Mouse (Mus musculus) testis, postnatal 10 days (tissue): ENCODE results near the gene Pqlc3.
"Not testable (repeated sequence)": the region's sequence is repeated elsewhere in the genome, so short reads cannot be mapped to it uniquely, and the experiment has no call there.

Experiments used
- DNase-seq: peaks from one replicate; pipeline ENCODE4 v3.0.0; 2021; ENCODE audit warnings: low spot score

The Pqlc3 gene

DNA sequence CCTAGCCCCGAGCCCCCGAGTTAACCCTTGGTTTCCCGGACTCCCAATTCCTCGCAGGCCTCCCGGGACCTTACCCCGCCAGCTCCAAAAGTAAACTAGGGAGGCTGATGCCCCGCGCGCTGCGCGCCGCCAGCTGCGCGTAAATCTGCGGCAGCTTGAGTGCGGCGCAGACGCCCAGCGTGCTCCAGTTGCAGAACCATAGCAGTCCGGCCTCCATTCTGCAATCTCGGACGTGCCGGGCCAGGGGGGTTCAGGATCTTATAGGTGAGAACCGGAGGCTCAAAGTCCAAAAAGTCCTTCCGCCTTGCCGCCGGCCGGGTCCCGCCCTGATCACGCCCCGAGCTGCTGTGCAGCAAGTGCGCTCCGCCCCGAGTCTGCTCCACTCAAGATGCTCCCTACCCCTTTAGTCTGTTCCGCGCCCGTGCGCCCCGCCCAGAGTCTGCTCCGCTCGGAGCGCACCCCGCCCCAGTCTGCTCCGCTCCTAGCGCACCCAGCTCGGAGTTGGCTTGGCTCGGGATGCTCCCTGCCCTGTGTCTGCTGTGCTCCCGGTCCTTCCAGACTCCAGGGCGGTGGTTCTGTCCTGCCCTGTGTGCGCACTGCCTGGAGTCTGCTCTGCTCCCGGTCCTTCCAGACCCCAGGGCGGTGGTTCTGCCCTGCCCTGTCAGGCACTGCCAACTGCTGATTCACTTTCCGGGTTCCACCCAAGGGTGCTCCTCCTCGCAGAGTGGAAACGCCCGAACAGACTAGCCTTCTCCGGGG is at the start of gene Pqlc3:
TSS of gene Pqlc3 (minus strand) at position 670 of the 759 bp plus-strand sequence.
- DNase-seq = peak; percentile 85

DNA sequence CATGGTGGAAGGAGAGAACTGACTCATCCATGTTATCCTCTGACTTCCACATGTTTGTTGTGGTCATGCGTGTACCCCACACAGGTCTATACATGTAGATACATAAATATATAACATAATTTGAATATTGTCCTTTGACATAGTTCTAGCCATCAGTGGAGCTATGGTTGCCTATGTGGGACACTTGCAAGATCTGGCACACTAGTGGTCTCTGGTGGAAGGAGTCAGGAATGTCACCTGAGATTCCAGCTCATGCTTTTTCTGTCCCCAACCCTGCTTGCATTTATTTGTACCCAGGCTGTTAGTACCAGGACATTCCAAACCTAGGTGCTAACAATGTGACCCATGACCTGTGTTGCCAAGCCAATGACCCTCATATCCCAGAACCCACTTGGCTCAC is 49.6 kb upstream of the Pqlc3 start:
- DNase-seq = no peak

DNA sequence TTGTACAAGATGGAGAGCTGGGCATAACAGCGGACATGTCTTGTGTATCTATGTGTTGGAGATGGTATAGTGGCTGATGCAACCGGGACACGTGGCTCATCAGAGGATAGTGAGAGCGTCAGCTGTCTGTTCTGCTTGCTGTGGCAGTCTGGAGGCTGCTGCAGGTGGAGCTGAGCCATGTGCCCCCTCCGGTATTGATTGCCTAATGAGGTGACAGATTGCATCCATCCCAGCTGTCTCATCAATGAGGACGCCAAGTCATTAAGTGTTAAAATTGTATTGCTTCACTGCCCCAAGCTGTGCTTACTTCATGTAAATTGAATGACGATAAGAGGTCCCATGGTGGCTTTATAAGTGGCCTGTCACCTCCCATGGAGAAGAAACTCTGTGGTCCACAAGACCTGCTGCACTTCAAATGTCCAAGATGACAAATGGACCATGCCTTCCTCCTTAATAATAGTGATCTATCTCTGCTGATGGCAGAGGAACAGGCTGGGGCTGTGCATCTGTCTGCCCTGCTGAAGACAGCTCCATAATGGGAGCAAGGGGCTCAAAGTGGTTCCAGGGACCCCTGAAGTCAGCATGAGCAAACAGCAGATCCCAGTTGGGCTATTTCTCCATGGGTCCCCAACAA is 48.9 kb upstream of the Pqlc3 start:
- no peak for DNase-seq

DNA sequence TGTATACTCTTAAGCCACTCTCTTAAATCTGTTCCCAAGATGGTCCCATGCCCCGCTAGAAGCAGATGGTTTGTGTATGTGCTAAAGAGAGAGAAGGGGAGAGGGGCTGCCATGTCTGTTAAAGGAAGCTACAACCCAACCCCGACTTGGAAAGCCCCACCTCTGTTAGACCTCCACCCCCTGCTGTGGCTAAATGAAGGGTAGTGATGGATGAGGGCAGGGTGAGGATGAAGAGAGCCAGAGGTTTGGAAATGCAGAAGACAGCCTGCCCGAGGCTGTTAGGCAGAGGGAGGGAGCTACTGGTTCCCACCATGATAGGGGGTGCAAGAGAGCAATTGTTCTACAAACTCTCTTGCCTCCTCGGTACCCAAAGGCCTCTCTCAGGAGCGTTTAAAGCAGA is 43.1 kb upstream of the Pqlc3 start:
- DNase-seq = no peak

DNA sequence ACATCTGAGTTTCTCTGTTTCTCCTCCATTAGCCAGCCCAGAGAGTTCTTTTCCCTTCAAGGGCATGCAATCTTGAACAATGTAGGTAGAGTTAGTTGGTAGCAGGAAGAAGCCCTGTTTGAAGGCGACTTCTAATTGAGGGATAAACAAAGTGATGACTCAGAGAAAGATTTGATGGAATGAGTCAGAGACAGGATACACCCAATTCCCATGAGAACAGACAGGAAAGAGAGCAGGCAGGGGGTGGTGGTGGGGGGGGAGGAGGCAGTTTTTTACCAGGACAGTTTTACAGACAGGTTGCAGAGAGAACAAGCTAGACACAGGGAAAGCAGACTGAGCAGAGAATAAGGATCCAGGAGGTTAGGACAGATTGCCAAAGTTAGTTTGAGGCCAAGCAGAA is 40.4 kb upstream of the Pqlc3 start:
- no peak for DNase-seq

DNA sequence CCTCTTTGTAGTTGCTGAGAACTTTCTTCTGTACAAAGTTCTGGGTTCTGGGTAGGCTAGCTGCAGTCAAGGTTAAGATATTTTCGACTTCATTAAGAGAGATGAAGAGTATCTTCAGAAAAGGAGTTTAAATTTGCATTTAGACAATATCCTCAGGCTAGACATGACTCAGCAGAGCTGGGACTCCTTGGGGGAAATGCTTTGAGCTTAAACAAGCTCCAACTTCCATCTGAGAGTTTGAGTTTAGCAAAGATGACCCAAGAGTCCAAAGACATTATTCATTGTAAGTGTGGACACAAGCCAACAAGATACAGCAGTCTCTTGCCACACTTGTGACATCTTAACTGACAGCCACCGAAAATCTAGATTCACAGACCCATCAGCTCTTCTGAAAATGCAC is 39.2 kb upstream of the Pqlc3 start:
- DNase-seq = no peak

DNA sequence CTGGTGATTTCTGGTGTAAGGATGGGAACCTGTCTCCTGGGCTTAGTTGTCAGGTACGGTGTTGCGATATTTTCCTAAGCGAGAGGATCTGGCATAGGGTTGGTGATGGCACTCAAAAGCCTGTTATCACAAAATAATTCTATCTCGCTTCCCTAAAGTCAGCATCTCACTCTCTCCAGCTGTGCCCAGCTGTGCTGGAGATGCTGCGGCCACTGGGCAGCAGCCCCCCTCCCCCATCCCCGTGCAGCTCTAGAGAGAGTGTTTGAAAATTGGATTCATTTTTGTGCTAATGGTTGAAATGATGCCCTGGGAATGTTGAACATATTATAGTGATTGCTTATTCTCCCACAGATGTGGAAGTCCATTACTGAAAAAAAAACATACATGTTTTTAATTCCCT is 38.0 kb upstream of the Pqlc3 start:
- DNase-seq = no peak

DNA sequence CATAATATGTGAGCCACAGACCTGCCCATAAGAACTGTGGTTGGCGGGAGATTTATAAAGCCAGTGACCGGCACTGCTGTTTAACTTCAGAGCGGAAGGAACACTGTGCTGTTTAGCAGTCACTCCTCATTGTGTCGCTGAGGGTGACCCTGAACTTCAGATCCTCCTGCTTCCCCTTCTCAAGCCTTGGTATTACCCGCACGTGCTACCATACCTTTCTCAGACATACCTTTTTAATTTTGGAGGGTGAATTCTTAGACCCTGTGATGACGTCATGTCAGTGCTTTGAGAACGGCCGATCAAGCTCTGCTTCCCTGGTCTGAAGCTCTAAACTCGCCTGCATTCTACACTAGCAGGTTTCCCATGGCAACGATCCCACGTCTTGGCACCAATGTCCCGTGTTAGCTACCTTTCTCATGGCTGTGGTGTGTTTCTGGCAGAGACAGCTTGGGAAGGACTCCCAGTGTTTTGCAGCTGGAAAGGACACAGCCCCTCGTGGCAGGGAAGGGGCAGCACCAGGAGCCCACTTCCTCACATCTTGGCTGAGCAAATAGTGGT is 36.9 kb upstream of the Pqlc3 start:
- DNase-seq = no peak

DNA sequence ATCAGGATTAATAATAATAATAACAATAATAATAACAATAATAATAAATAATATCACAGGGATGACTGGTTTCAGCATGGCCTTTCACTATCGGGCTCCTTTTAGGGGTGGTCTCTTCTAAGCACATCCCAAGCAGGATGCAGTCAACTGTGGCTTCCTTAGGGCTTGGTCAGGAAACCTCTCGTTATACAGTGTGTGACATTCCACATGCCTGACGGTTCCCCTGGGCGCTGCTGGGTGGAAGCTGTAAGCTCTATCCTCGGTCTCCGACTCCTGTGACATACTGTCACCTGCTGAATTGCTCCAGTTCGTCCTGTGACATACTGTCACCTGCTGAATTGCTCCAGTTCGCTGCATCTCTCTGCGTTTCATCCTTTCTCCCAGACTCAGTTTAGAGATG is 36.3 kb upstream of the Pqlc3 start:
- no peak for DNase-seq

DNA sequence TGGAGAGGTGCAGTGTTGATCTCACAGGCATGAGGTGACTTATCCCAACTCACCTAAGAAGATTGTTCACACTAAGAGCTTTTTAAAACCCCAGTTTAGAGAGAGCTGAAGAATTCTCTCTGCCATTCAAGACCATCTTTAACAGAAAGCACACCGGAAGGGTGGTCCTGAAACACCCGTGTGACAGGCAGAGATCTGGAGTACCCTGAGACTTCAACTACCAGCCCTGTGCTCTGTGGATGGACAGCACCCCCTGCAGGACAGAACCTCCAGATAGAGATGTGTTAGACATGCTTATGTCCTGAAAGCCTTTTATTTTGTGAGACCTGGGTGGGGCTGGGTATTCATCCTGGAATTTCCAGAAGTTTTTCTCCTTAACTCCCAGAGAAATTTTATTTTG is 34.9 kb upstream of the Pqlc3 start:
- peak; percentile 57 for DNase-seq

DNA sequence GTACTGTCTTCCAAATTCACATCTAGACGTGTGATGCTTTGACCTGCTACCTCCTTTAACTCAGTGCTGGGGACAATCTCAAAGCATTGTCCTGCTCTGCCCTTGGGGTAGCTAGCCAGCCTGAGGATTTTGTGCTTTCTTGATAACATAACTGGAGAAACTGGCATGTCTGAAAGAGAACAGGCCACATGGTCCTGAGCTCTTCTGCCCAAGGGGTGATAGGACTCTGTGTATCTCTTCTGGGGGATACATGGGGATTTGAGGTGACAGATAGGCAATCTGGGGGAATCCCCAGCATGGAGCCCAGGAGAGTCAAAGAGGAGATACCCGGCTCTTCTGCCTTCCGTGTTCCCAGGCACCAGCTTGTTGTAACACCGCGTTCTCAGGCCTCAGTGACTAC is 34.5 kb upstream of the Pqlc3 start:
- no peak for DNase-seq

DNA sequence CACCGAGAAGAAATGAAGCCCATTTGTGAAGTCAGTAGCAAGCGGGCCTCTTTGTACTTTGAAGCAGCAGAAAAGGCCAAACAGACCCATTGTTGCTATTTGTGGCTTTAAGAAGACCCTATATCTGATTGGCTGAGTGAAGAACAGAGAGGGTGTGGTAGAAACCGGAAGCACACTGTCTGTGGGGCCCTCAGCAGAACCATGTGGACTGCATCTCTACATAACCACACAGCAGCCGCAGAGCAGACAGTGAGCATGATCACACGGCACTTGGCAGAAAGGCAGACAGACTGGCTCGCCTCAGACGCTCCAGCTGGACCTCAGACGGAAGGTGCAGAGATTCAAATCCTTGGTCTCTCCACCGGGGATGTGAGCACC is 33.2 kb upstream of the Pqlc3 start:
- no peak for DNase-seq

DNA sequence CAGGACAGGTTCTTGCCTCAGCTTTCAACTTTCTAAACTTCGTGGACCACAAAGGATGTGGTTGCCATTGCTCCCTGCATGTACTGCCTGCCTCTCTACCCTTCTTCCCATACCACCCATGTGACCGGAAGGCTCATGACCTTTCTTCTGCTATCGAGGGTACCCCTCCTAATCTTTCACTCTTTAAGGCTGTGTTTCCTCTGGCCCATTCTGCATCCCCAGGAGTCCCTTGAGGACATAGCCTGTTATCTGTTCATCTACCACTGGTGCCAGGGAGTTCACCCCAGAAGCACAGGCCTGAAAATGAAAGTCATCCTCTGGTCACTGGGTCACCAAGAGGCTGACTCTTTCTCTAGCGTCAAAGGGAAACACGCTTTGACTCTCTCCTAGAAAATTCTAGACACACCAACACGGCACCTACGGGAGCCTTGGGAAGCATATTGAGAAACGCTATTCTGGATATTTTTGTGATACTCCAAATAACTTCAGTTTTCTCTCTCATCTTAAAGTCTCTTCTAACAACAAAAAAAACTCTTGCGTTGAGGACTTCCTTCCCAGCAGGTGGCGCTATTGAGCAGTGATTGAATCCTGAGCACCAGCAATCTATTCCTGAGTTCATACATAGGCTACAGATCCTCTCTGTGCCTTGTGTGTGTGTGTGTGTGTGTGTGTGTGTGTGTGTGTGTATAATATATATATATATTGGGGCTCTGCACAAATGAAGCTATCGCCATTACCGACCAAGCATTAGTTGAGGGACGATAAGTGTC is 32.7 kb upstream of the Pqlc3 start:
- peak; percentile 92 for DNase-seq

DNA sequence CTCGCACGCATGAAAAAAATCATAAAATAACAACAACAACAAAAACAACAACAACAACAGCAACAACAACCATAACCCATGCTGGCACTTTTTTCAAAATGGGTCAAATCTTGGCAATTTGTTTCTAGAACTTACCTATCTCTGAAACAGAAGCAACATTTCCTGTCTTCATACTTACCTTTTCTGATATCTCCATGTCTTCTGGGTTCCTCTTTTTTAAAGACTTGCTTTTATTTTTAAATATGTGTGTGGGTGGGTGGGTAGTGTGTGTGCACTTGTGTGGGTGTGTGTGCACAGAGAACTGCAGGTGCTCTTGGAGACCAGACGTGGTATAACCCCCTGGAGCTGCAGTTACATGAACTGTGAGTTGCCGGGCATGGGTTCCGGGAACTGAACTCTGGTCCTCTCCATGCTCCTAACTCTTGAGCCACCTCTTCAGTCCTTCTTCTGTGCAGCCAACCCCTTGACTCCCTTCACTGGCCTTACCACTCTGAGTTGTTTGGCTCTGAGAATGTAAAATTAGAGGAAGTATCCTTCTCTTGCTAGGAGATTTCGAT is 24.4 kb upstream of the Pqlc3 start:
- no peak for DNase-seq

DNA sequence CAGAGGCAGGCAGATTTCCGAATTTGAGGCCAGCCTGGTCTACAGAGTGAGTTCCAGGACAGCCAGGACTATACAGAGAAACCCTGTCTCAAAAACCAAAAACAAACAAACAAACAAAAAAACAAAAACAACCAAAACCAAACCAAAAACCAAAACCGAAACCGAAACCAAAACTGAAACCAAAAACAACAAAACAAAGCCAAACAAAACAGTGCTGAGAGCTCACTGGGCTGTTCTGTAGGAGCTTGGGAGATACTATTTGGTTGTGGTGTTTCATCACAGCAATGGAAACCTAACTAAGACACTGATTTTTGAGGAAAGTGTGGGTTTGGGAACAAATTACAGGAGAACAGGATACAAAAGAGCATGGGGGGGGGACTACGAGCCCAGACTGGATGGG is 21.9 kb upstream of the Pqlc3 start:
- DNase-seq = no peak

DNA sequence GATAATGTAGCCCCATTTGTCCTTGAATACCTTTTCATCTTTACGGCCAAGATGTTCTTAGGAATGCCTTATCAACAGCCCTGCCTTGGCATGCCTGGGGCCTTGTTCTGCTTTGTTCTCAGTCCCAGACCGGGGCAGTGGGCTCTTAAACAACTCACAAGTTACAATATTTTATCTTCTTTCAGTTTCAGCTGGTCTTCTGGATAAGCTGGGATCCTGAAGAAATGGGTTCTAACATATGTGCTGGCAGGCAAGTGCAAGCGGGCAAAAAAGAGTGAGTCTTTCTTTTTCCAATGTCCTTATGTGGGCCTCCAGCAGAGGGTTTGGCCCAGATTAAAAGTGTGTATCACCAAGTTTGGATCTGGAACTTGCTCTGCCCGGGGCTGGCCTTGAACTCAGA is 20.9 kb upstream of the Pqlc3 start:
- DNase-seq = not testable (repeated sequence)

DNA sequence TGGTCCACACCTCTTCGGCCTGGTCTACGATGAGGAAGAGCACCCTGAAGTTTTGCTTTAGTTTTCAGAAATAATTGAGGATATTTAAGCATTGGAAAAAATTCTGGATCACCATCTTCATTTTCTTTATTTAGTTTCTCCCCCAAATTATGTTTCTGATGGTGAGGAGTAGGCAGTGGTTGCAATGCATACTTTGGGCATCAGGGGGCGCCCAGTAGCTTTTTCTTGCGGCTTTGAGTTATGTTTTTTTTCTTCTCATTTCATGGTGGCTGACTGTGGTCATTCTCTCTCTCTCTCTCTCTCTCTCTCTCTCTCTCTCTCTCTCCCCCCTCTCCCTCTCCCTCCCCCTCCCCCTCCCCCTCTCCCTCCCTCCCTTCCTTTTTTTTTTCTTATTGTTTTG is 18.3 kb upstream of the Pqlc3 start:
- DNase-seq = peak; percentile 80

DNA sequence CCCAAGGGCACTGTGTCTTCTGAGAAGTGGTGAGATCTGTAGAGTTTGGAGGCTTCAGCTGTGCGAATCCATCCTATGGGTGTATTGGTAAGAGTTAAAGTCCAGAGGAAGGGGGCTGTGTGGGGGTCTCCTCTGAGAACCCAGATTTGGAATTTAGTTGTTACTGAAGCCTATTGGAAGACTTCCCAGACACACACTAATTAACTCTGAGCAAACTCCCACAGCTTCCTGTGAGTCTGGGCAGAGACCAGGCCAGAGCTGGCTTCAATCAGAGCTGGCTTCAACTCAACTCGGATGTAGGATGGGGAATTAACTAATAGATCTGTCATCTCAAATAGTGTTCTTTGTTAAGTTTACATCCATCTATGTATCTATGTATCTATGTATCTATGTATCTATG is 15.5 kb upstream of the Pqlc3 start:
- DNase-seq = no peak

DNA sequence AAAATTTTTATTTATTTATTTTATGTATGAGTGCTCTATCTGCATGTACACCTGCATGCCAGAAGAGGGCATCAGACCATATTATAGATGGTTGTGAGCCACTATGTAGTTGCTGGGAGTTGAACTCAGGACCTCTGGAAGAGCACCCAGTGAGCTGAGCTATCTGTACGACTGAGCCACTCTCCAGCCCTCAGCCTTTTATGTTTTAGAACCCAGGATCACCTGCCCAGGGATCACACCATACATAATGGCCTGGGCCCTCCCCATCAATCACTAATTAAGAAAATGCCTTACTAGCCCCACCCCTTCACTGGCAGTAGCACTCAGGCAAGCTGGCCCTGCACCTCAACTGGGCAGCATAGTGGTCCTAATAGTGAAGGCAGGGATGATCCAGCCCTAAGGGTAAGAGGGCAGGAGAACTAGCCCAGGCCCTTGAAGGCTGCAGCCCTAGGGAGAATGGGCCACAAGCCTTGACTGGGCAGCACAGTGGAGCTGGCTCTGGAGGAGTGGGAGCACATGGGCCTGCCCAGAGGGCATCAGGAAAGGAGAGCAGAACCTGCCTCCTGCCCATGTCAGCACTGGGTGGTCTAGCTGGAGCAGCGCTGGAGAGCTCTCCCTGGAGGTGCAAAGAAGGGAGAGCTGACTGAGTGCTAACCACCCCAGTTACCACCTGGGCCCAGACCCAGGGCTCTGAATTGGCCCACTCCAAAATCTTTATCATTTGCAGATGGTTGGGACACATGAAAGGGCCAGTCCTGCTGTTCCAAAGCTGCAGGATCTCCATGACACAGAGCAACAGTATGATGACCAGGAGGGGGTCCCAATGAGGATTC is 12.1 kb upstream of the Pqlc3 start:
- no peak for DNase-seq

DNA sequence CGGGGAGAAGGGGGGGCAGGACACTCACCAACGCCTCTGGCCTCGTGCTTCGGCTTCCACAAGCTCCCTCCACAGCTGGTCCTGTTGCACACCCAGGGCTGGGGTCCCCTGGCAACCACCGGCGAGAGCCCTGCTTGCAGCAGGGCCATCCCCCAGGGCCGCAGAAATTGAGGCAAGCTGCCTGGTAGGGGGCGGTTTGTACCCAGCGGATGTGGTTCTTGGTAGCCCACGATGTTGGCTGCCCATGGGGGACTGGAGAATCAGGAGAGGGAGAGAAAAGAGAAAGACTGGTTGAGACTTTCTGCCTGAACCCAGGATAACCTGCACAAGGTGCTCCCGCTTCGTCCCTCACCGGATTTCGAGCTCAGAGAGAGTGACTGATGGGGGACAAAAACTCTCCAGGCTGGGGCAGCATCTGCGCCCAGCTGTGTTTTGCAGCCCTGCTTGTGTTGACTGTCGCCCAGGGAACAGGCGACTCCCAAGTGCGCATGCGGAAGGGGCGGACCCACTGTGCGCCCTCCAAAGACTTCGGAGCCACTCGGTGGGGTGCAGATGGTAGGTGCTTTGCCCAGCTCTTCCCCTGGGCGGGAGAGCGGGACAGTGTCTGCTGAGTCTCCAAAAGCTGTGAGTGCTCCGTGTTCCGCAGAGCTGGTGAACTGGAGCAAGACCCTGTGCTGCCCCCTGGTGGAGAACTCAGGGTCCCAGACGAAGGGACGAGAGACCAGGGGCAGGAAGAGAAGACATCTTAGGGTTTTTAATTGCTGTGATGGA is 11.1 kb upstream of the Pqlc3 start, which contains the start of gene 2410004P03Rik:
TSS of gene 2410004P03Rik (minus strand) at position 628 of the 771 bp plus-strand sequence.
- peak; percentile 91 for DNase-seq

DNA sequence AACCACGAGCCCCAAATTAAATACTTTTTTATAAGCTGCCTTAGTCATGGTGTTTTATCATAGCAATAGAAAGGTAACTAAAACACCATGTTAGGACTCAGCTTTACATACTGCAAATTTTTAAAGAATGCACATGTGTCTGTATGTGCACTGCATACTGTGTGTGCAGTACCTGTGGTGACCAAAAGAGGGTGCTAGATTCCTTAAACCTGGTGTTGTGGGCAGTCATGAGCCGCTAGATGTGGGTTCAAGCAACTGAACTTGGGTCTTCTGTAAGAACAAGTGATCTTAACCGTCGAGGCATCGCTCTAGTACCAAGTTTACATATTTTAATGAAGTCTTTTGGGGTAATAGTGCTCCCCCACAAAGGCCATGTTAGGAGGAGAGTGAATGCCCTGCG is 9.3 kb upstream of the Pqlc3 start:
- no peak for DNase-seq
